Mouse (Mus musculus): ENCODE measurements around the gene Ap5z1. TPM values are rescaled to one million over a fixed set of nuclear protein-coding genes. Genes with fewer than 3 reads are reported as not detected.
A peak's percentile ranks its signal among the peaks of the same experiment; 100 is the strongest.

Gene Ap5z1
- total and polyA plus RNA-seq, 2 experiments from 2014 or later, result 7.8 to 16.7 TPM

GRCm38 (mm10) chr5:142427876-142428275, 35.9 kb upstream of the Ap5z1 start:
- Histone ChIP-seq H3K36me3 (ENCODE audit: insufficient read depth) (no peaks in the 10 kb centered on the region), H3K4me1 (ENCODE audit: insufficient read depth) (peaks cover 9% of the 10 kb centered on the region; the same call in 1 of the 2 replicates), H3K9me3 (ENCODE audit: low read length) (no peaks in the 10 kb centered on the region), H3K27ac (ENCODE audit: low read depth, low read length) (no peak overlapping the region), H3K9ac (no peak overlapping the region), H3K4me2 (ENCODE audit: low read depth) (no peak overlapping the region), H3K4me3 (ENCODE audit: low read depth, low read length) (no peak overlapping the region), H3K27me3 (ENCODE audit: insufficient read depth, low read length) (no peaks in the 10 kb centered on the region)
- ATAC-seq, result no peak
- WGBS, result 64% methylated on average over 10 of the region's 10 CpGs
- TF ChIP-seq CTCF (IDR thresholded peaks at IDR 0.05; ENCODE audit: low read depth), result no peak
- DNase-seq, result no peak

GRCm38 (mm10) chr5:142428691-142429090, 35.1 kb upstream of the Ap5z1 start:
- no peak for TF ChIP-seq CTCF (IDR thresholded peaks at IDR 0.05; ENCODE audit: low read depth)
- 64% methylated on average over 6 of the region's 6 CpGs for WGBS
- no peaks in the 10 kb centered on the region for H3K27me3 ChIP-seq (ENCODE audit: insufficient read depth, low read length)
- no peaks in the 10 kb centered on the region for H3K9me3 ChIP-seq (ENCODE audit: low read length)
- H3K9ac ChIP-seq, result no peak overlapping the region
- DNase-seq, result no peak
- no peak overlapping the region for H3K4me3 ChIP-seq (ENCODE audit: low read depth, low read length)
- no peak overlapping the region for H3K4me2 ChIP-seq (ENCODE audit: low read depth)
- ATAC-seq, result no peak
- no peaks in the 10 kb centered on the region for H3K36me3 ChIP-seq (ENCODE audit: insufficient read depth)
- H3K4me1 ChIP-seq (ENCODE audit: insufficient read depth), result peaks cover 6% of the 10 kb centered on the region; the same call in 1 of the 2 replicates
- H3K27ac ChIP-seq (ENCODE audit: low read depth, low read length), result no peak overlapping the region

GRCm38 (mm10) chr5:142431029-142431428, 32.7 kb upstream of the Ap5z1 start:
- Histone ChIP-seq H3K9me3 (ENCODE audit: low read length) (no peaks in the 10 kb centered on the region), H3K27me3 (ENCODE audit: insufficient read depth, low read length) (no peaks in the 10 kb centered on the region), H3K4me1 (ENCODE audit: insufficient read depth) (peaks cover 3% of the 10 kb centered on the region; the same call in 1 of the 2 replicates), H3K9ac (no peak overlapping the region), H3K4me3 (ENCODE audit: low read depth, low read length) (no peak overlapping the region), H3K36me3 (ENCODE audit: insufficient read depth) (peaks cover 13% of the 10 kb centered on the region), H3K27ac (ENCODE audit: low read depth, low read length) (no peak overlapping the region), H3K4me2 (ENCODE audit: low read depth) (no peak overlapping the region)
- DNase-seq, result no peak
- 73% methylated on average over 12 of the region's 12 CpGs for WGBS
- no peak for TF ChIP-seq CTCF (IDR thresholded peaks at IDR 0.05; ENCODE audit: low read depth)
- no peak for ATAC-seq

GRCm38 (mm10) chr5:142431811-142432434, 31.8 kb upstream of the Ap5z1 start:
- H3K4me1 ChIP-seq (ENCODE audit: insufficient read depth), result peaks cover 3% of the 10 kb centered on the region; the same call in 1 of the 2 replicates
- DNase-seq (no peak), ATAC-seq (no peak)
- no peak for TF ChIP-seq CTCF (IDR thresholded peaks at IDR 0.05; ENCODE audit: low read depth)
- H3K9ac ChIP-seq, result no peak overlapping the region
- no peaks in the 10 kb centered on the region for H3K9me3 ChIP-seq (ENCODE audit: low read length)
- no peak overlapping the region for H3K27ac ChIP-seq (ENCODE audit: low read depth, low read length)
- H3K27me3 ChIP-seq (ENCODE audit: insufficient read depth, low read length), result no peaks in the 10 kb centered on the region
- H3K4me3 ChIP-seq (ENCODE audit: low read depth, low read length), result no peak overlapping the region
- 90% methylated on average over 9 of the region's 9 CpGs for WGBS
- peaks cover 21% of the 10 kb centered on the region for H3K36me3 ChIP-seq (ENCODE audit: insufficient read depth)
- H3K4me2 ChIP-seq (ENCODE audit: low read depth), result no peak overlapping the region

GRCm38 (mm10) chr5:142432695-142433094, 31.0 kb upstream of the Ap5z1 start:
- Histone ChIP-seq H3K4me3 (ENCODE audit: low read depth, low read length) (no peak overlapping the region), H3K9ac (no peak overlapping the region), H3K27me3 (ENCODE audit: insufficient read depth, low read length) (no peaks in the 10 kb centered on the region), H3K9me3 (ENCODE audit: low read length) (no peaks in the 10 kb centered on the region), H3K36me3 (ENCODE audit: insufficient read depth) (peaks cover 21% of the 10 kb centered on the region), H3K4me1 (ENCODE audit: insufficient read depth) (peaks cover 3% of the 10 kb centered on the region; the same call in 1 of the 2 replicates), H3K27ac (ENCODE audit: low read depth, low read length) (no peak overlapping the region), H3K4me2 (ENCODE audit: low read depth) (no peak overlapping the region)
- no peak for ATAC-seq
- no peak for DNase-seq
- TF ChIP-seq CTCF (IDR thresholded peaks at IDR 0.05; ENCODE audit: low read depth), result no peak
- 85% methylated on average over 4 of the region's 4 CpGs for WGBS

- WGBS, result 53% methylated on average over 5 of the region's 5 CpGs
- Histone ChIP-seq H3K36me3 (ENCODE audit: insufficient read depth) (peaks cover 23% of the 10 kb centered on the region), H3K4me3 (ENCODE audit: low read depth, low read length) (no peak overlapping the region), H3K4me1 (ENCODE audit: insufficient read depth) (peaks cover 3% of the 10 kb centered on the region; the same call in 1 of the 2 replicates), H3K4me2 (ENCODE audit: low read depth) (no peak overlapping the region), H3K9ac (0 out of 2 replicates have a peak overlapping the region, but pooled peaks have one; percentile 6), H3K27ac (ENCODE audit: low read depth, low read length) (no peak overlapping the region), H3K27me3 (ENCODE audit: insufficient read depth, low read length) (no peaks in the 10 kb centered on the region), H3K9me3 (ENCODE audit: low read length) (no peaks in the 10 kb centered on the region)
- peak; percentile 34; the same call in 1 of the 2 replicates for ATAC-seq
- DNase-seq, result no peak
- no peak for TF ChIP-seq CTCF (IDR thresholded peaks at IDR 0.05; ENCODE audit: low read depth)
Observed at GRCm38 (mm10) chr5:142434052-142434451, 29.7 kb upstream of the Ap5z1 start.

- TF ChIP-seq CTCF (IDR thresholded peaks at IDR 0.05; ENCODE audit: low read depth), result no peak
- no peak overlapping the region for H3K27ac ChIP-seq (ENCODE audit: low read depth, low read length)
- peaks cover 9% of the 10 kb centered on the region for H3K4me1 ChIP-seq (ENCODE audit: insufficient read depth)
- H3K4me2 ChIP-seq (ENCODE audit: low read depth), result no peak overlapping the region
- no peak for ATAC-seq
- whole genome bisulfite sequencing, result 98% methylated on average over 15 of the region's 15 CpGs
- no peak overlapping the region for H3K9ac ChIP-seq
- no peak for DNase-seq
- no peaks in the 10 kb centered on the region for H3K27me3 ChIP-seq (ENCODE audit: insufficient read depth, low read length)
- no peak overlapping the region for H3K4me3 ChIP-seq (ENCODE audit: low read depth, low read length)
- no peaks in the 10 kb centered on the region for H3K9me3 ChIP-seq (ENCODE audit: low read length)
- peaks cover 23% of the 10 kb centered on the region for H3K36me3 ChIP-seq (ENCODE audit: insufficient read depth)
Observed at GRCm38 (mm10) chr5:142435736-142436135, 28.0 kb upstream of the Ap5z1 start.
